Mouse (Mus musculus): ENCODE results near the gene Fam71a. TPM values are rescaled to one million over a fixed set of nuclear protein-coding genes. Genes with fewer than 3 reads are reported as not detected.

Fam71a gene
- polyA plus RNA-seq (2012; rRNA removed) = not detected in 2 replicates

GRCm38 (mm10) chr1:191164717-191165116 lies at the start of gene Fam71a:
Gene Fam71a (minus strand): TSS chr1:191164817.

Other genes with a start within 250 kb of the Fam71a start
- 61.2 and 61.8 TPM in 2 replicates for gene Angel2, start 239.7 kb downstream of the Fam71a start, polyA plus RNA-seq (2012; rRNA removed)
- gene Vash2, start 185.5 kb downstream of the Fam71a start, polyA plus RNA-seq (2012; rRNA removed) = 55.8 and 56.2 TPM in 2 replicates
- gene Flvcr1, start 138.7 kb downstream of the Fam71a start, polyA plus RNA-seq (2012; rRNA removed) = 30.6 and 33.8 TPM in 2 replicates
- gene Spata45, start 128.2 kb downstream of the Fam71a start, polyA plus RNA-seq (2012; rRNA removed) = 0.24 TPM in 1 of 2 replicates, not detected in the other
- 34.1 and 38.5 TPM in 2 replicates for gene Tatdn3, start 101.9 kb downstream of the Fam71a start, polyA plus RNA-seq (2012; rRNA removed)
- gene Nsl1, start 101.8 kb downstream of the Fam71a start, polyA plus RNA-seq (2012; rRNA removed) = 3.1 and 3.5 TPM in 2 replicates
- 1.4 and 2.0 TPM in 2 replicates for gene Batf3, start 67.0 kb downstream of the Fam71a start, polyA plus RNA-seq (2012; rRNA removed)
- 1.3 and 1.5 TPM in 2 replicates for gene Atf3, start 53.2 kb upstream of the Fam71a start, polyA plus RNA-seq (2012; rRNA removed)
- gene Nenf, start 153.4 kb upstream of the Fam71a start, polyA plus RNA-seq (2012; rRNA removed) = 186 and 194 TPM in 2 replicates
- 30.8 and 31.4 TPM in 2 replicates for gene Tmem206, start 161.1 kb upstream of the Fam71a start, polyA plus RNA-seq (2012; rRNA removed)
- 19.7 and 20.7 TPM in 2 replicates for gene Ppp2r5a, start 238.5 kb upstream of the Fam71a start, polyA plus RNA-seq (2012; rRNA removed)

Data from central nervous system, embryonic 18 days (tissue).